Mouse (Mus musculus): ENCODE results near the gene Kcnip3. TPM values are rescaled to one million over a fixed set of nuclear protein-coding genes. Genes with fewer than 3 reads are reported as not detected.

The Kcnip3 gene
- total and polyA plus RNA-seq, 3 experiments = 0.22 TPM; not detected in 2

- Histone ChIP-seq H3K27ac (ENCODE audit: control insufficient read depth, low read depth, low read length) (no peak overlapping the region), H3K4me1 (ENCODE audit: control insufficient read depth in 1 of 2, insufficient read depth in 2 of 2, low read length in 2 of 2) (peaks cover 0 to 10% of the 10 kb centered on the region in 2 experiments; a peak in 2 of 4 replicates), H3K9me3 (replicated peaks; ENCODE audit: insufficient read depth, low read length) (no peaks in the 10 kb centered on the region), H3K79me2 (ENCODE audit: control insufficient read depth, insufficient read depth, low read length, poor library complexity) (no peaks in the 10 kb centered on the region), H3K36me3 (ENCODE audit: control insufficient read depth in 1 of 2, insufficient read depth in 2 of 2, low read length in 2 of 2) (peaks cover 0 to 4% of the 10 kb centered on the region in 2 experiments; a peak in 1 of 4 replicates), H3K27me3 (ENCODE audit: control insufficient read depth in 1 of 2, insufficient read depth in 2 of 2, low read length in 2 of 2) (peaks cover 0 to 3% of the 10 kb centered on the region in 2 experiments; a peak in 2 of 4 replicates), H3K4me3 (ENCODE audit: control insufficient read depth in 1 of 2, insufficient read depth in 1 of 2, low read depth in 2 of 2, low read length in 2 of 2) (no peak overlapping the region), H3K9ac (ENCODE audit: control insufficient read depth, low read depth, low read length, poor library complexity, severe bottlenecking) (no peak overlapping the region)
- DNase-seq (ENCODE audit: low read depth, low spot score) = peak; percentile 71
- TF ChIP-seq ZC3H11A (IDR thresholded peaks at IDR 0.05; ENCODE audit: low read depth, low read length) (peak; percentile 39; the same call in 1 of the 2 replicates), RAD21 (IDR thresholded peaks at IDR 0.05; ENCODE audit: low read depth, low read length) (peak; percentile 66), SMC3 (IDR thresholded peaks at IDR 0.05; ENCODE audit: low read depth, low read length) (peak; percentile 74), NELFE (IDR thresholded peaks at IDR 0.05; ENCODE audit: low read depth, low read length) (0 out of 2 replicates have a peak, but pooled peaks have one; percentile 12), JUND (IDR thresholded peaks at IDR 0.05; ENCODE audit: low read depth, low read length) (no peak), MEF2A (IDR thresholded peaks at IDR 0.05; ENCODE audit: extremely low read depth, insufficient replicate concordance, low read depth, low read length, poor library complexity, severe bottlenecking) (no peak), POLR2AphosphoS2 (IDR thresholded peaks at IDR 0.05; ENCODE audit: low read length) (no peak), CTCF (IDR thresholded peaks at IDR 0.05 in 2 of 3, conservative IDR thresholded peaks at IDR 0.05 in 1 of 3; ENCODE audit: control insufficient read depth in 1 of 3, insufficient read depth in 1 of 3, low read depth in 2 of 3, low read length in 3 of 3, poor library complexity in 1 of 3, severe bottlenecking in 1 of 3) (peak; percentile 82 to 86 (median 83)), MAZ (IDR thresholded peaks at IDR 0.05; ENCODE audit: low read depth, low read length) (peak; percentile 50; the same call in 1 of the 2 replicates), USF2 (IDR thresholded peaks at IDR 0.05; ENCODE audit: borderline replicate concordance in 1 of 2, insufficient read depth in 1 of 2, low read depth in 1 of 2, low read length in 2 of 2) (no peak), NRF1 (IDR thresholded peaks at IDR 0.05; ENCODE audit: insufficient read depth, low read depth, low read length, poor library complexity, severe bottlenecking) (no peak), KAT2A (conservative IDR thresholded peaks at IDR 0.05; ENCODE audit: low read depth, low read length) (no peak), POLR2AphosphoS5 (IDR thresholded peaks at IDR 0.05; ENCODE audit: borderline replicate concordance, low read depth, low read length) (no peak)
Measured at GRCm38 (mm10) chr2:127462314-127462713, 59.6 kb downstream of the Kcnip3 start.

- Histone ChIP-seq H3K27me3 (ENCODE audit: control insufficient read depth in 1 of 2, insufficient read depth in 2 of 2, low read length in 2 of 2) (peaks cover 0 to 3% of the 10 kb centered on the region in 2 experiments; a peak in 2 of 4 replicates), H3K27ac (ENCODE audit: control insufficient read depth, low read depth, low read length) (no peak overlapping the region), H3K36me3 (ENCODE audit: control insufficient read depth in 1 of 2, insufficient read depth in 2 of 2, low read length in 2 of 2) (peaks cover 0 to 4% of the 10 kb centered on the region in 2 experiments; a peak in 1 of 4 replicates), H3K4me3 (ENCODE audit: control insufficient read depth in 1 of 2, insufficient read depth in 1 of 2, low read depth in 2 of 2, low read length in 2 of 2) (no peak overlapping the region), H3K79me2 (ENCODE audit: control insufficient read depth, insufficient read depth, low read length, poor library complexity) (no peaks in the 10 kb centered on the region), H3K9me3 (replicated peaks; ENCODE audit: insufficient read depth, low read length) (no peaks in the 10 kb centered on the region), H3K9ac (ENCODE audit: control insufficient read depth, low read depth, low read length, poor library complexity, severe bottlenecking) (no peak overlapping the region), H3K4me1 (ENCODE audit: control insufficient read depth in 1 of 2, insufficient read depth in 2 of 2, low read length in 2 of 2) (peaks cover 0 to 10% of the 10 kb centered on the region in 2 experiments; a peak in 2 of 4 replicates)
- no peak for DNase-seq (ENCODE audit: low read depth, low spot score)
- no peak for TF ChIP-seq TBP (IDR thresholded peaks at IDR 0.05; ENCODE audit: low read depth, low read length)
- no peak for TF ChIP-seq EP300 (IDR thresholded peaks at IDR 0.05; ENCODE audit: low read depth in 1 of 2, low read length in 2 of 2)
- no peak for TF ChIP-seq TAL1 (IDR thresholded peaks at IDR 0.05; ENCODE audit: low read length)
- TF ChIP-seq CTCF (IDR thresholded peaks at IDR 0.05 in 2 of 3, conservative IDR thresholded peaks at IDR 0.05 in 1 of 3; ENCODE audit: control insufficient read depth in 1 of 3, insufficient read depth in 1 of 3, low read depth in 2 of 3, low read length in 3 of 3, poor library complexity in 1 of 3, severe bottlenecking in 1 of 3) = no peak
- TF ChIP-seq POLR2A (IDR thresholded peaks at IDR 0.05; ENCODE audit: control insufficient read depth in 1 of 2, insufficient read depth in 1 of 2, low read depth in 1 of 2, low read length in 2 of 2, poor library complexity in 1 of 2) = no peak
- no peak for TF ChIP-seq MEF2A (IDR thresholded peaks at IDR 0.05; ENCODE audit: extremely low read depth, insufficient replicate concordance, low read depth, low read length, poor library complexity, severe bottlenecking)
- no peak for TF ChIP-seq ZC3H11A (IDR thresholded peaks at IDR 0.05; ENCODE audit: low read depth, low read length)
- TF ChIP-seq ZMIZ1 (IDR thresholded peaks at IDR 0.05; ENCODE audit: low read depth, low read length) = no peak
- TF ChIP-seq CHD2 (IDR thresholded peaks at IDR 0.05; ENCODE audit: low read length) = no peak
- TF ChIP-seq MAX (IDR thresholded peaks at IDR 0.05; ENCODE audit: low read length) = no peak
- no peak for TF ChIP-seq RCOR1 (IDR thresholded peaks at IDR 0.05; ENCODE audit: low read depth, low read length)
- TF ChIP-seq SMC3 (IDR thresholded peaks at IDR 0.05; ENCODE audit: low read depth, low read length) = no peak
Measured at GRCm38 (mm10) chr2:127461351-127461750, 60.5 kb downstream of the Kcnip3 start.

All from MEL (cell line).